Mouse (Mus musculus) heart, postnatal 36 days (tissue): Measurements from ENCODE around the gene Prkrip1. TPM values are rescaled to one million over a fixed set of nuclear protein-coding genes. Genes with fewer than 3 reads are reported as not detected.

Source experiments
- DNase-seq, 2 experiments: peaks; one replicate each; pipeline ENCODE4 v3.0.0; 2021 to 2022
- intact Hi-C: fragments of 180-260 bp; cut with DNase I; formaldehyde crosslinking; loops from one replicate; pipeline ENCODE4 v1.15.1; 2025
- total RNA-seq, 2 experiments: library from RNA; stranded (reverse); gene quantifications; 2 replicates each; pipeline ENCODE4 v1.2.3; 2021

The Prkrip1 gene
- total RNA-seq, result 10 to 100 TPM; 15.2 to 20.5 TPM

DNA sequence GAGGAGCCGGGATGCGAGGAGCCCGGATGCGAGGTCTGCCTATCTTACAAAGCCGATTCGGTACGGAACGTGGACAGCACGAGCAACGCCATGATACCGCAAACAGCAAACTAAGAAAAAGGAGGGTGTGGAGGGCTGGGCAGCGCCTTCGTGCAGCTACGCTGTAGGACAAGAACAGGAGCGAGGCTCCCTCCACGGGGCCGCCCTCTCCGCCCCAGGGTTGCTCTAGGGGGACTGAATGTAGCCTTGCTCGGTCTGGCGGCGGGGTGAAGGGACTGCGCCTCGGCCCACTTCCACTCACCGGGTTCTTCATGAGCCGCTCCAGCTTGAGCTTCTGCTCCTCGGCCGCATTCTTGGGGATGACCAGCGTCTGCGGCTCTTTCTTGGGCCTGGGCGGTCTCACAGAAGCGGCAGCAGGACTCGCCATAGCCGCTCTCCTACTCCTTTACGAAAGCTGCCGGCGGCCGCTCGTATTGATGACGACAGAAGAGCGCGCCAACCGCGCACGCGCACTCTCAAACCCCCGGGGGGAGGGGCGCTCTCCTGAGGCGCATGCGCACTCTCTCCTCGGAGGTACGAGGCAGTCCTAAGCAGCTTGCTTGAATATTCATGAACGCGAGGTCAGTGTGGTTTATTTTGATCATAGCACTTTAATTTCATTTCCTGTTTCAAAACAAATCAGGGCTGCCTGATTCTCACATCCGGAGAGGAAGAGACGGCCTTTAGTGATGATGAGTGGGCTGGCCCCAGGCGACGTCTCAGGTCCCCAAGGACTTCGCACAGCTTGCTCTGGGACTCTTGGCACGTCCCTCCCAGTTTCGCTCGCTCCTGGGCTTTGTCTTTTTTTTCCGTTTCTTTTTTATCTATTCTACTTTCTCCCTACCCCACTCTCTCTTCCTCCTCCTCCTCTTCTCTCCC lies at the start of gene Prkrip1:
Prkrip1 (minus strand) TSS at position 490 of the 918 bp plus-strand sequence.
- intact Hi-C loops, result loop anchor here (5.0 kb wide), 1 partner anchor 369 kb away; the partner anchor contains the start of gene Cux1
- DNase-seq, result peak; percentile 92

GRCm38 (mm10) chr5:136248441-136248840 lies 49.7 kb upstream of the Prkrip1 start:
- intact Hi-C loops, result no loop called here
- no peak for DNase-seq

GRCm38 (mm10) chr5:136246452-136246838 lies 47.7 kb upstream of the Prkrip1 start, which contains the start of gene Sh2b2:
TSS of gene Sh2b2 (minus strand) at chr5:136246556.
- intact Hi-C loops, result no loop called here
- DNase-seq, result no peak

DNA sequence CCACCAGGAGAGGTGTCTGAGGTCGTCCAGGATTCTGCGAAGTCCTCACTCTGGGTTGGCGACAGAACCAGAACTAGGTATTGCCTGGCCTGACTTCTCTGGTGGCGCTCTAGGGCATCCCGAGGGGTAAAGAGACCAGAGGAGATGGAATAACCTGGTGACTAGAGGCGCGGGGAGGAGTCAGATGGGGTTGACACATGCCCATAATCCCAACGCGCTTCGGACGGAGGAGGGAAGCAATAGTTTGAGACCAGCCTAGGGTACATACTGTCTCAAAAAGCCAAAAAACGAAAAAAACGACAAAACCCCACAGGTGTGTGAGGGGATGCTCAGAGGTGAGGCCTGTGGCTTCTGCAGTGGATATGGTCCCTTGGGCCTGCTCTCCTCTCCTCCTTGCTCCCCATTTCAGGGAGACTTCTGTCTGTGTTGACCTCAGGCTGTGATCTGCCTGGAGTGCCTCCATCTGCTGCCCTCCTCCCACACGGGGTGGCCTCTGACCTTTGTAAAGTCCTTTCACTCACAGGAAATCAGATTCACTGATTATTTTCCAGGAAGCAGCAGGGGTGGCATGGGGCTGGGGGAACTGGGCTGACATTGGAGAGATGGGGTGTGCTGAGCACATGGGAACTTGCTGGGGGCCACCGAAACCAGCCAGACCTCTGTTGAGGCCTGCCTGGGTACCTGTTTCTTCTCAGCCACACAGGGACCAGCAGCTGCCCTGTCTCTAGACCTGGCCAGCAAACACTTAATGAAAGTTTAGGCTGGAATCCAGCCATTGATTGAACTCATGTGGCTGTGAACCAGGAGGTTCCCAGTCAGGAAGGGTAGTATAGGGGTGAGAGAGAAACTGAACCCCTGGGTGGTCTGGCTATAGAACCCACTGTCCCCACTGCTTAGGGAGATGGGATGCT lies 47.0 kb upstream of the Prkrip1 start:
- no peak for DNase-seq
- intact Hi-C loops, result no loop called here

DNA sequence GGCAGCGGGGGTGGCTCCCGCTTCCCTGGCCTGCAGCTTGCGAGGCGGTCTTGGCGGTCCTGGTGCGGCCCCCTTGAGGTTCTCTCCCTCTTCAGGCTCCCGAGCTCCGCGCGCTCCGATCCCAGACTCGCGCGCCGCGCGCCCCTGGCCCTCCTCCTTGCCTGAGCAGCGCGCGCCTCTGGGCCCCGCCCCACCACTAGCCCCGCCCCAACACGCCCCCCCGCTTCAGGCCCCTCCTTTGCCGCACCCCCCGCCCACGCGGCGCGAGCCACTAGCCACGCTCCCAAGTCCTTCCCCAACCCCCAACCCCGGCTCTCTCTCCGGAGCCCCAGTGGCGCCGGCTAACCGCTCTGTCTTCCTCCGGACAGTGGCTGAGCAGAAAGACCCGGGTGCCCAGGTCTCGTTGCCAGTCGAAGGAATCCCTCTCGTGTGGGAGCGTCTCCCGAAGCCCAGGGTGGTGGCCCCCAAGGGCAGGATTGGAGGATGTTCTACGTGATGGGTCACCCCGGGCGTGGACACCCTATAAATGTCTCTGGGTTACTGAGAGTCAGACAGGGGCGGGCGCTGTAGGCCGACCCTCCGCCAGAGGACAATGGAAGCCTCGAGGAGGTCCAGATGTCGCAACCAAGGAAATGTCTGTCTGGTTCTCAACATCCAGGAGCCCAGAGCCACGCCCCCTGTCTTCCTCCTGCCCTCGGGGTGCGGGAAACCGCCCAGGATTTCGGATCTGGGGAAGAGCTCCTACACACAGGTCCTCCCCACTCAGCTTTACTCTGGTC lies 46.2 kb upstream of the Prkrip1 start:
- DNase-seq, result peak; percentile 76 to 85
- intact Hi-C loops, result no loop called here

DNA sequence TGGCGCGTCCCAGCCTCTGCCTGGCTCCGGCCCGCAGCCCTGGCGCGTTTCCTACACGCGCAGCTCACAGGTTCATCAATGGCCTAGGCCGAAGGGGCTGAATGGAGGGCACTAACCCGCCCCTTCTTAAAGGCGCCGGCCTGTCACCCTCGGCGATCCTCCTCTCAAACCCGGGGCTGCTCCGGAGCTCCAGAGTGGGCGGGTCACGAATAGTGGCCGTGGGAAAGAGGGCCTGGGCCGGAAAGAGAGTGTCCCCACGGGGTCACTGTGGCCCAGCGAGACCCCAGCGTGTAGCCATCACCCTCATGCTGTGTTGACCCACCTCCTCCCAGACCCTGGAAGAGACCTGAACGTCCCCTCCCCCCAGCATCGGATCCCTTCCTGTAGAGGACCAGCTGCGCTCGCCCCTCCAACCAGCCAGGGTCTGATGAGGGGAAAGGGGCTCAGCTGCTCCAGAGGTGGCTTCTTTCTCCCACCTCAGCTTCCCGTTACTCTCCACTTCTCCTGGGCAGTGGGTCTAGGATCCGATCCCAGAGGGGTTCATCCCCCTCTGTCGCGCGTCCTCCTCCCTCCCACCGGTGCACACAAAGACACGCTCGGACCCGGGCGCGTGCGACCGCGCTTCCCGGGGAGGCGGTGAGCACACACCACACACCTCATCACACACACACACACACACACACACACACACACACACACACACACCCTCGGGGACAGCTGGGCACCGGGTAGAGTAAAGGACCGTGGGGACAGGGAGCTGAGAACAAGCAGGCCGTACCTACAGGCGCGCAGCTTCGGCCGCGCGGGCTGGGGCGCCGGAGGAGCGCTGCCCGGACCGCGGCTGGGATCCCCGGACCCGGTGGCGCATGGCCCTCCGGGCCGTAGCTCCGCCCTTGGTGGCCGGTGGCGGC lies 45.3 kb upstream of the Prkrip1 start:
- intact Hi-C loops, result no loop called here
- peak; percentile 13 to 16 for DNase-seq

- DNase-seq, result no peak
- intact Hi-C loops, result no loop called here
Observed at GRCm38 (mm10) chr5:136241161-136241560, 42.4 kb upstream of the Prkrip1 start.

DNA sequence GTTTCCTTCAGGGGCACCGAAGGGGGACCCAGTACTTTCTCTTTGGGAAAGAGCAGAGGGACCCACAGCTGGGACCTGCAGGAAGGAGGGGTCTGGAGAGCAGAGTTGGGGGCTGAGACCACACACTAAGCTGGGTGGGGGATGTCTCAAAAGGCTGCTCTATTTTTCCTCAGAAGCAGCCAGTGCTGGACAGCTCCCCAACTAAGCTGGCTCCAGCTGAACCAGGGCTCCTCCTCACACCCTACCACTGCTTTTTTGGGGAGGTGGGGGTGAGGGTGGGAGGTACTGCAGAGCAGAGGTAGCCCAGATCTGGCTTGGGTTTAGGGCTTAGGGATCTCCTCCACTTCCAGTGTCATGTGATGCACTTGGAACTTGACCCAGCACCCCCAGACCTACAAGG lies 41.6 kb upstream of the Prkrip1 start:
- intact Hi-C loops, result no loop called here

GRCm38 (mm10) chr5:136237607-136238006 lies 38.8 kb upstream of the Prkrip1 start:
- intact Hi-C loops, result no loop called here
- no peak for DNase-seq

More for the DNA sequence above, 41.6 kb upstream of the Prkrip1 start:
- no peak for DNase-seq

DNA sequence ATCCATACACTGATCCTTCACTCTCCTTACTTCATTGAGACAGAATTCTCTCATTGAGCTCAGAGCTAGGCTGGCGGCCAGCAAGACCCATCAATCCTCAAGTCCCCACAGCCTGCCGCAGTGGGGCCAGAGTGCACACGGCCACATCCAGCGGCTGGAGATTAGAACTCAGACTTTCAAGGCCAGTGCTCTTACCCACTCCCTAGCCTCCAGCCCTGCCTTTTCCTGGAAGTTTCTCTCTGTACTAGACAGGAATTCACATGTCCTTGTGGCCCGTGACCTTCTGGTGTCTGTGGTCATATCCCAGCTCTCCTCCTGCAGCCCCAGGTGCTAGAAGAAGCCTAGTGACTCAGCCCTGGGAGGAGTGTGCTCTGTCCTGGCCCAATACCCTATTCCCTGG lies 37.8 kb upstream of the Prkrip1 start:
- DNase-seq, result no peak
- intact Hi-C loops, result no loop called here

- intact Hi-C loops, result no loop called here
- DNase-seq, result no peak
Observed at GRCm38 (mm10) chr5:136230348-136231035, 31.7 kb upstream of the Prkrip1 start.

GRCm38 (mm10) chr5:136226246-136226876 lies 27.6 kb upstream of the Prkrip1 start:
- intact Hi-C loops, result no loop called here

DNA sequence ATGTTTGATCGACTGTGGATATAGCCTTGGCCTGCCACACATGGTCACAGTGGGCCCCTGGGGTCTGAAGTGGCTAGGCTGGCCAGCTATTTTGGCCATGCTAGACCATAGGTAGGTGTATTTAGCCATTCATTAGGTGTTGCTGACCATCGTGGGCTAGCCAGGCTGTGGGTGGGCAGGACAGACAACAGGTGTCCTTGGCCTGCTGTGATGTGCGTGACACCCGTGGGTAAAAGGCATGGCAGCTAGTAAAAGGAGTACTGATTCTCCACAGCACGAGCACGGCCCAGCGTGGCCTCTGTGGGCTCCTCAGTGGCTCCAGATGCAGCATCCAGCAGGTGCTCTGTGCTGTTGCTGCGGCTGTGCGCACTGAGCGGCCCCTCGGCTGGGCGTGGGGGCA lies 19.8 kb upstream of the Prkrip1 start:
- DNase-seq, result no peak
- intact Hi-C loops, result no loop called here

More at GRCm38 (mm10) chr5:136226246-136226876, 27.6 kb upstream of the Prkrip1 start:
- DNase-seq, result no peak

DNA sequence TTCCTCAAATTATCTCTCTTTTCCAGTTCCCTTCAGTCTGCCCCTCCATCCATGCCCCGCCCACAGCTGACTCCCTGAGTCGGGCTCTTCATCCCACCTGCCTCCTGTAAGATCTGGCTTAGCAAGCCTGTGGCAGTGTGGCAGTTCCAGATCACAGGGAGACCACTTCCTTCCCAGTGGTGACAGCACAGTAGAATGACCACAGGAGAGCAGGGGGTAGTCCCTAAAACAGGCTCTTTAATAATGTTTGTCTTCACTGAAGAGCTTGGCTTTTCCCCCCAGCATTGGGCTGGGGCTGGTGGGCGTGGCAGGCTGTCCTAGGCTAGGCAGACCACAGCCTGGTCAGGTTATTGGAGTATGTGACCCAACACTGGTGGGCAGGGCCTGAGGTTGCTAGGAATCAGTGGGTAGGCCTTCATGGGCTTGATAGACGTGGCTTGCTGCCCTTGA lies 19.2 kb upstream of the Prkrip1 start:
- no peak for DNase-seq
- intact Hi-C loops, result no loop called here

- DNase-seq, result no peak
- intact Hi-C loops, result no loop called here
Observed at GRCm38 (mm10) chr5:136217004-136217665, 18.4 kb upstream of the Prkrip1 start.

DNA sequence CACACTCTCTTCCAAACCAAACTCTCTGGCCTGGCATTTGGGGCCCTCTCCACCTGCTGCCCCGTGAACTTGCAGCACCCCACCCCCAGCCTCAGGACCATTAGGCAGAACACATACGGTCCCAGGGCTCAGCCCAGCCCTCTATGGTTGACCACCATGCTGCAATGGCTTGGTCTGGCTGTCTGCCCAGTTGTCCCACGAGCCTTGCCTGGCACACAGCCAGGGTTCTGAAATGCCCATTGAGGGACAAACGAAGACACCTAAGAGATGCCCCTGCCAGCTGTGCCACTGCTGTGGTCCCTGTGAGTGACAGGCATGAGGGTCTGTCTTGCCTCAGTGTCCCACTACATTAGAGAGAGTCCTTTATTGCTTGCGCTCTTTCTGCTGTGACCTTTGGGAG lies 17.2 kb upstream of the Prkrip1 start:
- DNase-seq, result no peak
- intact Hi-C loops, result no loop called here

- intact Hi-C loops, result no loop called here
- no peak for DNase-seq
Observed at GRCm38 (mm10) chr5:136215211-136215610, 16.4 kb upstream of the Prkrip1 start.

GRCm38 (mm10) chr5:136213716-136214115 lies 15.0 kb upstream of the Prkrip1 start:
- intact Hi-C loops, result no loop called here
- no peak for DNase-seq
